Mouse (Mus musculus) stomach, adult 2 months (tissue): Measurements from ENCODE around the gene Gm10139. TPM values are rescaled to one million over a fixed set of nuclear protein-coding genes. Genes with fewer than 3 reads are reported as not detected.

Experiments used
- polyA plus RNA-seq: library from polyadenylated mRNA; depleted of rRNA; stranded (reverse); fragments of >200 nt; gene quantifications from 2 replicates; pipeline ENCODE4 v1.2.3, GENCODE M21; 2012; rRNA removed

Gene Gm10139
- polyA plus RNA-seq: not detected in 2 replicates

DNA sequence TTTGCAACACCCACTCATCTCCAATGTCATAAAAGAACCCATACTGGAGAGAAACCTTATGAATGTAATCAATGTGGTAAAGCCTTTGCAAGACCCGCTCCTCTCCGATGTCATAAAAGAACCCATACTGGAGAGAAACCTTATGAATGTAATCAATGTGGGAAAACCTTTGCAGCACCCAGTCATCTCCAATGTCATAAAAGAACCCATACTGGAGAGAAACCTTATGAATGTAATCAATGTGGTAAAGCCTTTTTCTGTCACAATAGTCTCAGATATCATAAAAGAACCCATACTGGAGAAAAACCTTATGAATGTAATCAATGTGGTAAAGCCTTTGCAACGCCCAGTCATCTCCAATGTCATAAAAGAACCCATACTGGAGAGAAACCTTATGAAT lies at the start of gene Gm10139:
Gene Gm10139 (plus strand): TSS at position 301 of the 400 bp plus-strand sequence.

Other genes starting within 250 kb of the Gm10139 start
- 4.2 and 6.4 TPM in 2 replicates for gene Zfp369, start 233.9 kb upstream of the Gm10139 start, polyA plus RNA-seq